Mouse (Mus musculus) midbrain, embryonic 11.5 days (tissue): ENCODE measurements around the gene Spink8. TPM values are rescaled to one million over a fixed set of nuclear protein-coding genes. Genes with fewer than 3 reads are reported as not detected.
A peak's percentile ranks its signal among the peaks of the same experiment; 100 is the strongest.

ENCODE experiments used
- ATAC-seq: fragments of 200-750 bp; cut with Nextera tagmentation; 2 replicates; pipeline ENCODE4 v1.8.0; 2017; ENCODE audit warnings: moderate TSS enrichment, moderate library complexity; ENCODE audit not compliant: low FRiP score
- DNase-seq: peaks from one replicate; pipeline ENCODE4 v3.0.0; 2015; ENCODE audit warnings: low spot score; ENCODE audit errors: missing footprints
- H3K27ac ChIP-seq: fragments of 300-500 bp; sonication (generic); 2 replicates; pipeline ENCODE4 v1.5.1; 2014; ENCODE audit warnings: low read depth, low read length
- H3K27me3 ChIP-seq: fragments of 300-500 bp; sonication (generic); 2 replicates; pipeline ENCODE4 v1.6.1; 2014; ENCODE audit warnings: mild to moderate bottlenecking, low read length, moderate library complexity, mixed read lengths; ENCODE audit not compliant: control insufficient read depth, insufficient read depth
- H3K36me3 ChIP-seq: fragments of 300-500 bp; sonication (generic); 2 replicates; pipeline ENCODE4 v1.6.1; 2014; ENCODE audit warnings: mild to moderate bottlenecking, low read length, moderate library complexity, mixed read lengths; ENCODE audit not compliant: control insufficient read depth, insufficient read depth
- H3K4me1 ChIP-seq: fragments of 300-500 bp; sonication (generic); 2 replicates; pipeline ENCODE4 v1.6.1; 2014; ENCODE audit warnings: low read length; ENCODE audit not compliant: control insufficient read depth, insufficient read depth
- H3K4me2 ChIP-seq: fragments of 300-500 bp; sonication (generic); 2 replicates; pipeline ENCODE4 v1.6.1; 2014; ENCODE audit warnings: mild to moderate bottlenecking, moderate library complexity
- H3K4me3 ChIP-seq: fragments of 300-500 bp; sonication (generic); 2 replicates; pipeline ENCODE4 v1.5.1; 2014; ENCODE audit warnings: low read depth, low read length
- H3K9ac ChIP-seq: fragments of 300-500 bp; sonication (generic); 2 replicates; pipeline ENCODE4 v1.6.1; 2014; ENCODE audit warnings: low read length
- H3K9me3 ChIP-seq: fragments of 300-500 bp; sonication (generic); 2 replicates; pipeline ENCODE4 v1.6.1; 2016; ENCODE audit warnings: low read length; ENCODE audit not compliant: control insufficient read depth
- WGBS: fragments of 180-500 bp; shearing (Covaris S2); extraction: QIAGEN DNeasy Blood & Tissue Kit; methylation state at CpG from one replicate; pipeline ENCODE4 v1.1.7; 2014; 5-methylcytosine and 5-hydroxymethylcytosine counted together
- polyA plus RNA-seq: library from polyadenylated mRNA; unstranded; fragments of >200 nt; fragmentation: Nextera tagmentation; extraction: Ambion mirVana; gene quantifications from 2 replicates; pipeline ENCODE4 v1.2.1, GENCODE M21; 2014

Spink8 gene
- polyA plus RNA-seq, 1 experiment from 2014 or later: not detected

DNA sequence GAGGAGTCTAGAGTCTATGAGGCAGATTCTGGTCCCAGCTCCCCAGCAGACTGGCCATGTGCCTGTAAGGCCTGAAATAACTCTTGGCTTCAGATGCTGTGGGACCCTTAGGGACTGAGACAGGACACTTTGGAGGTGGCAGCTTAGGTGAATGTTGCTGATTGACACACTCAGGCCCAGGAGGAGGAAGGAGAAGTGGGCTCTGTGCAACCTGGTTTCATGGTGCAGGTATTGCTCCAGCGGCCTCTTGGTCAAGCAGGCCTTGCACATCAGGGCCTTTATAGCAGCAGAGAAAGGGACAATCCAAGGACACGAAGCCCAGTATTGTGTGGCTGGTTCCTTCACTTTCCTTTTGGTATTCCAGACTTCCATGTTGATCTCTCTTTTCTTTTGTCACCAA lies 42.3 kb downstream of the Spink8 start:
- Histone ChIP-seq H3K36me3 (no peaks in the 10 kb centered on the region), H3K4me2 (no peak overlapping the region), H3K4me1 (no peaks in the 10 kb centered on the region), H3K9ac (no peak overlapping the region), H3K27me3 (no peaks in the 10 kb centered on the region), H3K9me3 (no peaks in the 10 kb centered on the region), H3K4me3 (no peak overlapping the region), H3K27ac (no peak overlapping the region)
- DNase-seq (no peak), ATAC-seq (no peak)
- WGBS: 93% methylated on average over 2 of the region's 2 CpGs

- H3K4me2 ChIP-seq: no peak overlapping the region
- H3K4me3 ChIP-seq: no peak overlapping the region
- DNase-seq: no peak
- H3K27ac ChIP-seq: no peak overlapping the region
- no peak for ATAC-seq
- H3K4me1 ChIP-seq: no peaks in the 10 kb centered on the region
- no peak overlapping the region for H3K9ac ChIP-seq
- 77% methylated on average over 6 of the region's 6 CpGs for WGBS
- H3K9me3 ChIP-seq: no peaks in the 10 kb centered on the region
- no peaks in the 10 kb centered on the region for H3K36me3 ChIP-seq
- no peaks in the 10 kb centered on the region for H3K27me3 ChIP-seq
Measured at GRCm38 (mm10) chr9:109855947-109856346, 43.9 kb downstream of the Spink8 start.

- ATAC-seq (peak; percentile 59), DNase-seq (peak; percentile 99)
- no peaks in the 10 kb centered on the region for H3K27me3 ChIP-seq
- H3K9ac ChIP-seq: no peak overlapping the region
- H3K4me2 ChIP-seq: 0 out of 2 replicates have a peak overlapping the region, but pooled peaks have one; percentile 6
- no peak overlapping the region for H3K27ac ChIP-seq
- no peaks in the 10 kb centered on the region for H3K4me1 ChIP-seq
- H3K9me3 ChIP-seq: no peaks in the 10 kb centered on the region
- no peaks in the 10 kb centered on the region for H3K36me3 ChIP-seq
- 23% methylated on average over 20 of the region's 20 CpGs for WGBS
- no peak overlapping the region for H3K4me3 ChIP-seq
Measured at GRCm38 (mm10) chr9:109862397-109863044, 50.4 kb downstream of the Spink8 start.

DNA sequence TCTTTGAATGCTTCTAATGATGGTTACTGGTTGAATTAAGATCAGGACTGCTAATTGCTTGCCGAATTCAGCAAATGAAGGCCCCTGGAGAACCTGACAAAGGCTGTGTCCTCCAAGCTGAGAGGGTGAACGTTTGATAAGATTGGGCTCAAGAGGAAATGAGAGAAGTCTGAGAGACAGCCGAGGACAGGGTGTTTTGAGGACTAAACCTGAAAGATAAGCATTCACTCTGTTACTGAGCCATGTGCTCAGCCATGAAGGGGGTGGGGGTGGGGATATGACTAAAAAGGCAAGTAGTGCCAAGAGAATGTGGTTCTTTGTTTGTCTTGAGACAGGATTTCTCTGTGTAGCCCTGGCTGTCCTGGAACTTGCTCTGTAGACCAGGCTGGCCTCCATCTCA lies 51.0 kb downstream of the Spink8 start:
- Histone ChIP-seq H3K9me3 (no peaks in the 10 kb centered on the region), H3K4me2 (no peak overlapping the region), H3K9ac (no peak overlapping the region), H3K27me3 (no peaks in the 10 kb centered on the region), H3K4me1 (no peaks in the 10 kb centered on the region), H3K4me3 (no peak overlapping the region), H3K36me3 (no peaks in the 10 kb centered on the region), H3K27ac (no peak overlapping the region)
- 75% methylated on average over 3 of the region's 3 CpGs for WGBS
- DNase-seq: no peak
- ATAC-seq: no peak

DNA sequence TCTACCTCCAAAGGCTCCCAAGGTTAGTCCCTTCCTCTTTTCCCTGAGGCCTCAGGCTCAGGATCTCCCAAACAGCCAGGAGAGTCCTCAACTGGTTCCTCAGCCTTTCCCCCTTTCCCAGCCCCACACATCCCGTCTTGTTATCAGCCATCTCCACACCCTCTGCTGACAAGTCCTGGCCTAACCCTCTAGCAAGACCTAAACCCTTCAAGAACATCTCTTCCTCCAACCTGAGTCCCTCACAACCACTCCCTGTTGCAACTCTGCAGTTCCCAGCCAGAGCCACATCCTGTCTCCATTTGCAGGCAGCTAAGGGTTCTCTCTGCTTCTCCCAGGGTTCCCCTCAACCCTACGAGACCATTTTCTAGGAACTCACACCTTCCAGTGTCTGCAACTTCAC lies 54.1 kb downstream of the Spink8 start:
- H3K36me3 ChIP-seq: no peaks in the 10 kb centered on the region
- DNase-seq (no peak), ATAC-seq (no peak)
- H3K4me1 ChIP-seq: no peaks in the 10 kb centered on the region
- H3K9me3 ChIP-seq: no peaks in the 10 kb centered on the region
- no peak overlapping the region for H3K4me3 ChIP-seq
- H3K27me3 ChIP-seq: no peaks in the 10 kb centered on the region
- 73% methylated on average over 2 of the region's 2 CpGs for WGBS
- H3K4me2 ChIP-seq: no peak overlapping the region
- no peak overlapping the region for H3K9ac ChIP-seq
- no peak overlapping the region for H3K27ac ChIP-seq

- ATAC-seq (no peak), DNase-seq (no peak)
- Histone ChIP-seq H3K36me3 (no peaks in the 10 kb centered on the region), H3K27ac (no peak overlapping the region), H3K27me3 (no peaks in the 10 kb centered on the region), H3K9me3 (no peaks in the 10 kb centered on the region), H3K4me1 (no peaks in the 10 kb centered on the region), H3K4me3 (no peak overlapping the region), H3K9ac (no peak overlapping the region), H3K4me2 (no peak overlapping the region)
- WGBS: 45% methylated on average over 6 of the region's 6 CpGs
Measured at GRCm38 (mm10) chr9:109870983-109871572, 59.0 kb downstream of the Spink8 start.

DNA sequence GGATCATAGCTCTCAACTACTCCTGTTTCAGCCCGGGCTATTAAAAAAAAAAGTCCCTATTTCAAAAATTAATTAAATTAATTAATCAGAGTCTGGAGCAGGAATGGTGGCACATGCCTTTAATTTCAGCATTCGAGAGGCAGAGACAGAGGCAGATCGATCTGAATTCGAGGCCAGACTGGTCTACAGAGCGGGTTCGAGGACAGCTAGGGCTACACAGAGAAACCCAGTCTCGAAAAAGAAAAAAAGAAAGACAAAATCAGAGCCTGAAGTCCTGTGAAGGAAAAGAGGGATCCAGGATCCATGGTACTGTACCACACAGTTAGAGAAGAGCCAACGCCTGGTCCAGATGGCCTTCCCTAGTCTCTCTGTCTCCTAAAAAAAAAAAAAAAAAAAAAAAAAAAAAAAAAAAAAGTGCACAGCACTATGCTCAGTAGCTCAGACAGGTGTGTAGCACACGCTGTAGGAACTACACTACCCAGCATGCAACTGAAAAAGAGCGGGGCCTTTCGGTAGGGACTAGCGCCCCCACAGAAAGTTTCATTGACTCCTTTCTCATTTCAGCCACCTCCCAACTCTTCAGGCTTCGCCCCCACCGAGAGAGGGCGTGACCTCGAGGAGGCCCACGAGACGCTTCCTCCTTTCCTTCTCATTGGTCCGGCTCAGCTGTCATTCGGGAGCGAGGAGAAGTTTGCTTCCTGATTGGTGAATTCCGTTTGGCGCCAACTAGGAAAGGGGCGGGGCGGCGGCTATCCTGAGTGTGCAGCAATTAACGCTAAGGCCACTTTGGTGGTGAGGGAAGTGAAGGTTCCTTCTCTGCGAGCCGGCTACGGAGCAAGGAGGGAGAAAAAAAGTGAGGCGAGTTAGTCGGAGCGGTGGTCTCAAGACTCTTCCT lies 63.0 kb downstream of the Spink8 start, which contains the start of gene Cdc25a:
Gene Cdc25a, plus strand, starts transcription at position 783 of the 895 bp plus-strand sequence.
- peak within 1 kb of the TSS; percentile 98 for H3K9ac ChIP-seq
- DNase-seq (peak; percentile 99), ATAC-seq (peak; percentile 94)
- no peaks in the 10 kb centered on the region for H3K27me3 ChIP-seq
- 7% methylated on average over 33 of the region's 33 CpGs for WGBS
- H3K4me1 ChIP-seq: peaks cover 9% of the 10 kb centered on the region; the same call in 1 of the 2 replicates
- H3K4me3 ChIP-seq: peak within 1 kb of the TSS; percentile 99
- H3K36me3 ChIP-seq: peaks cover 11% of the 10 kb centered on the region
- peak within 1 kb of the TSS; percentile 64 for H3K27ac ChIP-seq
- H3K9me3 ChIP-seq: no peaks in the 10 kb centered on the region
- H3K4me2 ChIP-seq: peak within 1 kb of the TSS; percentile 85

DNA sequence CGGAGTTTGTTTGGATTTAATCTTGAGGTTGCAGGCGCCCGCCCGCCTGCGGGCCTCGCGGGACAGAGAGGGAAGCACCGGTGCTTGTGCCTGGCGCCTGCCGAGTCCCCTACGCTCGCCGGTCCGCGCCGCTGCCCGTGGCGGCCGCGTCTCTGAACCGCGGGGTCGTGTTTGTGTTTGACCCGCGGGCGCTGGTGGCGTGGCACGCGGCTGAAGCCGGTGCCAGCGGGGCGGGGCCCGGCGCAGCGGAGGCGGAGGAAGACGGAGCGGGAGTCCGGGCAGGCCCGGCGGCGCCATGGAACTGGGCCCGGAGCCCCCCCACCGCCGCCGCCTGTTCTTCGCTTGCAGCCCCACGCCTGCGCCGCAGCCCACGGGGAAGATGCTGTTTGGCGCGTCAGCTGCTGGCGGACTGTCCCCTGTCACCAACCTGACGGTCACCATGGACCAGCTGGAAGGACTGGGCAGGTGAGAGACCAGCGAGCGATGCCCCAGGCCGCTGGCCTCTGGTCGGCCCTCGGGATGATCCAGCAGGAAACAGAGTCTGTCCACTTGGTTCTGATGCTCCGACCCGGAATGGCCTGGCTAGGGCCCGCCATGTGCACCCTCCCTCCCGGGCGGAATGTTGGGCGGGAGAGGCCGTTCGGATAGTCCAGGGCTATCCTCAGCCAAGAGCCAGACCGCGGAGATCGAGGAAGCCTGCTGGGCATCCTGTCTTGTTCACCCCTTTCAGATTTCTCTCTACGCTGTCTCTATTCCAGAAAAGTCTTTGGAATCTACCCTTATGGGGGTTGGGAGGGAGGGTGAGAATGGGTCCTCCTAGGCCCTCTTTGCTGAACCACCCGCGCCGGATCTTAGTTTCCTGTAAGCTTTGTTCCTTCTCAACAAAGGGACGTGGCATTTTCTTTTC lies 63.9 kb downstream of the Spink8 start:
- peak overlapping the region; percentile 64 for H3K27ac ChIP-seq
- H3K9me3 ChIP-seq: no peaks in the 10 kb centered on the region
- peak overlapping the region; percentile 85 for H3K4me2 ChIP-seq
- ATAC-seq (peak; percentile 69), DNase-seq (peak; percentile 95)
- peak overlapping the region; percentile 99 for H3K4me3 ChIP-seq
- no peaks in the 10 kb centered on the region for H3K27me3 ChIP-seq
- WGBS: under 1% methylated on average over 72 of the region's 76 CpGs
- H3K36me3 ChIP-seq: peaks cover 18% of the 10 kb centered on the region
- H3K9ac ChIP-seq: peak overlapping the region; percentile 98
- peaks cover 9% of the 10 kb centered on the region; the same call in 1 of the 2 replicates for H3K4me1 ChIP-seq
